Mouse (Mus musculus) megakaryocyte-erythroid progenitor cell, adult 5-6 weeks (primary cell): ENCODE data around the gene Slc12a5. TPM values are rescaled to one million over a fixed set of nuclear protein-coding genes. Genes with fewer than 3 reads are reported as not detected.

Source experiments
- ATAC-seq: replicated peaks from 2 replicates; pipeline ENCODE4 v1.8.0; 2016; ENCODE audit warnings: mild to moderate bottlenecking, inconsistent platforms; ENCODE audit not compliant: severe bottlenecking, poor library complexity, low FRiP score, low TSS enrichment
- total RNA-seq, 2 experiments: library from RNA; stranded (forward) in 1 of 2; stranded (reverse) in 1 of 2; fragments of 200-1000, 215-1000 nt in 1 of 2; fragments of >200 nt in 1 of 2; fragmentation: Nextera tagmentation in 1 of 2; gene quantifications; 2 replicates each; pipeline ENCODE4 v1.2.3; 2014 to 2017

Slc12a5 gene
- total RNA-seq, 2 experiments from 2014 or later, result 0.61 TPM; not detected in 1

DNA sequence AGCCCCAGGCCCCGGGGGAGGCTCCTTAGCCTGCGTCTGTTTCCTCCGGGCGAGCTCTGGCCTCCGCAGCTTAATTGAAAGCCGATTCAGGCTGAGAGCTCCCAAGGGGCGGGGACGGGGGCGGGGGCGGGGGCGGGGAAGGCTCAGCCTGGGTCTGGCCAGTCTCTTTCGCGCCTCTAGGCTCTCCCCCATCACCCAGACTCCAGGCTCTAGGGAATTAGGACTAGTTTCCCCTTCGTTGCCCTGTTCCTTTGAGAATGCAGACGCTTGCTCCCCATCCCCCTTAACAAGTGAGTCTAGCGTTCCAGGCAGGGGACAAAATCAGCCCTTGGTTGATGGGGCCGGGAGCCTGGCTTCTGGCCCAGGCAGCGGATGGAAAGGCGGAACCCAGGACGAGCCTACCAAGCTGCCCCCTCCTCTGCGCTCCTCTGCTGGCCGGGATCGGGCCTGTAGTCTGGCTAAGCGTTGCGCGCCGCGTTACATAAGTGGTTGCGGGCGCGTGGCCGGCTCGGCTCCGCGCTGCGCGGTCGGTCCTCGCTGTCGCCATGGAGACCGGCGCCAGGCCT, 10.1 kb downstream of the Slc12a5 start:
- no peak for ATAC-seq

DNA sequence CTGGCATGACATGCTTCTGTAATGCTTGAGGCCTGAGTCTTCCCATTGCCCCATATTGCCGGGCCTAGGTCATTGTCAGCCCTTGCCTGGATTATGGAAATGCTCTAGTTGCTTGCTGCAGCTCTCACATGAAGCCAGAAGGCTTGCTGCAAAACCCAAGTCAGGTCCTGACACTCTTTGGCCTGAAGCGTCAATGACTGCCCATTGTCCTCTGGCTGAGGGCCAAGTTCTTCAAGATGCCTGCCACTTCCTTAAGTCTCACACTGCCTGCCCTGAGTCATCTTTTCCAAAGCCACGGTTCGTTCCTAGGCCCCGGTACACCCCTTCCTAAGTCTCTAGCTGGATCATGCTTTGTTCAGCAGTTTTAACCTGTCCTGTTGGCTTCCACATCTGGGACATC, 12.0 kb downstream of the Slc12a5 start:
- ATAC-seq, result no peak

GRCm38 (mm10) chr2:164975611-164976010, 15.0 kb downstream of the Slc12a5 start:
- no peak for ATAC-seq

DNA sequence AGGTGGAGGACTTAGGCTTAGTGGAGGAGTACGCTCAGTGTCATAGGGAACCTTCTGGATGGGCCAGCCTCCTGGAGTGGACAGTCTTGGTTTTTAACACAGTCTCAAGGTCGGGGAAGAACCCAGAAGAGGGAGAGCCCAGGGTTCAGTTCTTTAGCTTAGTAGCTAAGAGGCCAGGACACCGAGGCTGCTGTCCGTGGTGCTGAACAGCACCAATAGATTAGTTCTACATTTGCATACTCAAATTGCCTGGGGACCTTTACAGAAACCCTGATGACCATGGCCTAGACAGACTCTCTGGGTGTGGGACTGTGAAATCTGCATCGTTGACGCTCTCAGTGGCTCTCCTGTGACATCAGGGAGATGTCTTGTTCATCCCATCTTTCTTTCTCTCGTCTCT, 19.1 kb downstream of the Slc12a5 start:
- ATAC-seq, result peak; percentile 65

GRCm38 (mm10) chr2:164985962-164986361, 25.4 kb downstream of the Slc12a5 start:
- ATAC-seq, result no peak

DNA sequence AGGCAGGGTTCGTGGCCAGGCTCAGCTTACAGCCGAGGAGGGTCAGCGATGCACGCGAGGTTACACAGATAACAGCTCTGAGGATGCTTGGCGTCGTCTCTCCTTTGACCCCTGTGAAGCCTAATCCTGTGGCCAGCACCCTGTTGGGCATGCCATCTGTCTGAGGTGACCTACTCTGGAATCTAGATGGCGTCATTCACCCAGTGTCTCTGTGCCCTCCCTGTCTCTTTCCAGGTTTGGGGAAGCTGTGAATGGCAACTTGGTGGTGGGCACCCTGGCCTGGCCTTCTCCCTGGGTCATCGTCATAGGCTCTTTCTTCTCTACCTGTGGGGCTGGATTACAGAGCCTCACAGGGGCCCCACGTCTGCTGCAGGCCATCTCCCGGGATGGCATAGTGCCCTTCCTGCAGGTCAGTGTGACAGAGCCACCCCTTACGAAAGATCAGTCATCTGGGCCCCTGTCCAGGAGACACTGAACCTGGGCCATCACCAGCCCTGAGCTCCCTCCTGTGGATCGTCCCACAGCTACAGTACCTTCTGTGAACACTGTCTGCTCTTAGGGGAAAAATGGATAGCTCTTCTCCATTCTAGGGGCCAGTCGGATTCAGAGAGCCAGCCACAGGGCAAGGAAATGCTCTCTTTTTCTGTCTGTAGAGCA, 25.9 kb downstream of the Slc12a5 start:
- ATAC-seq, result no peak

- ATAC-seq, result no peak
Observed at GRCm38 (mm10) chr2:164988777-164989176, 28.2 kb downstream of the Slc12a5 start.

DNA sequence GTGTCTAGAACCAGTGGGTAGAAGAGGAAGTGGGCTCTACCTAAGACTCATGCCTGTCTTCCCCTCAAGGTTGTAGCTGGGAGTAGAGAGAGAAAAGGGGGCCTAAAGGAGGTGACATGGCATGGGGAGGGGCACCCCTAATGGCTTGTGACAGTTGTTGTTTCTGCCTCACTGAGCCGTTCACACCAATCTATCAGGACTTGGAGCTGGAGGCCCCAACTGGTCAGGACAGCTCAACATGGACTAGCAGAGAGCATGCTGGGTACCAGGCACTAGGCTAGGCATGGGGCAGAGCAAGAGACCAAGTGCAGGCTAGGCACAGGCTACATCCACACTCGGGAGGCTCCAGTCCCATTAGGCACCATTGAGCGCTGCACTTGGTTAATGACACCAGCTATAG, 30.5 kb downstream of the Slc12a5 start:
- ATAC-seq, result no peak

- ATAC-seq, result peak; percentile 68
Observed at GRCm38 (mm10) chr2:164991808-164992207, 31.2 kb downstream of the Slc12a5 start.

DNA sequence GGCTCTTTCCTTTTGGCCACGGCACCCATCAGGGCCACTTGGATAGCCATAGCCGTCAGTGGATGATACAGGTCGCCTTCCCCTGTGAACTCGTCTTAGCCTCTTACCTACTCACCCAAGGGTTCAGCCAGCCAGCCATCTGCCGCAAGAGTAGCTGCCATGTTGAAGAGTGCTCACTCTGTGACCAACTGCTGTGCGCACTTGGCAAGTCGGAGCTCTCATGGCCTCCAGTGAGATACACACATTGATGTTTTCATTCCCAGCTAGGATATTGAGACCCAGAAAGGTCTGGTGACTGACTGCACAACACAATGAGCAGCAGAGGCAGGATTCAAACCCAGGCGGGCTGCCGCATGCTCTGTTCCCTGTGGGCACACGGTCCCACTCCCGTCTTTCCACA, 33.6 kb downstream of the Slc12a5 start:
- ATAC-seq, result no peak

DNA sequence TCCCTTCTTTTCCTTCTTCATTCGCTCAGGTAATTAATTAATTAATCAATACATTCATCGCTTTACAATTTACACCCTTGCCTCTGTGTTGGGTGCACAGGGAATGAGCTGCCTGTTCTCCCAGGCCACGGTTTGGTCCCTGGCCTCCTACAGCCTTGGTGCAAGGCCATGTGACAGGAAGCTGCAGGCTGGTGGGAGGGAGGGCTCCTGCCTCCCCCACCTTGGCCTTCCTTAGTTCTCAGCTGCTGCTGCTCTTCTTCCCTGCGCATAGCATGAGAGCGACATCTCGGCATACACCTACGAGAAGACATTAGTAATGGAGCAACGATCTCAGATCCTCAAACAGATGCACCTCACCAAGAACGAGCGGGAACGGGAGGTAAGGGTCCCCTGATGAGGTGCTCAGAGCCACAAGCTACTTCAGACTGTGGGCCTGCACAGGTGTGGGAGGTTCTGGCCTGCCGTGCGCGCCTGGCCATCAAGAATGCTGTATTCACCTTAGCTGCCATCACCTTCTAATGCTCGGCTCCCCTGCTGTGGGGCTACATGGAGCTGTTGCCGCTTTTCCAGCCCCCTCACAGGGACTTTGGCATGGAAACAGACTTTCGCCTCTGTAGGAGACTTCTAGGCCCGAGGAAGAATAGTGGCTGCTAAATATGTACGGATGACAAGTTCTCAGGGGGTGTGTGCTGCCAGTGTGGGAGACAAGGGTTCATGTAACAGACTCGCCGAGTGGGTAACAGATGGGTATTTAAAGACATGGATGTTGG, 34.2 kb downstream of the Slc12a5 start:
- ATAC-seq, result no peak

GRCm38 (mm10) chr2:164995976-164996375, 35.4 kb downstream of the Slc12a5 start:
- ATAC-seq, result no peak

DNA sequence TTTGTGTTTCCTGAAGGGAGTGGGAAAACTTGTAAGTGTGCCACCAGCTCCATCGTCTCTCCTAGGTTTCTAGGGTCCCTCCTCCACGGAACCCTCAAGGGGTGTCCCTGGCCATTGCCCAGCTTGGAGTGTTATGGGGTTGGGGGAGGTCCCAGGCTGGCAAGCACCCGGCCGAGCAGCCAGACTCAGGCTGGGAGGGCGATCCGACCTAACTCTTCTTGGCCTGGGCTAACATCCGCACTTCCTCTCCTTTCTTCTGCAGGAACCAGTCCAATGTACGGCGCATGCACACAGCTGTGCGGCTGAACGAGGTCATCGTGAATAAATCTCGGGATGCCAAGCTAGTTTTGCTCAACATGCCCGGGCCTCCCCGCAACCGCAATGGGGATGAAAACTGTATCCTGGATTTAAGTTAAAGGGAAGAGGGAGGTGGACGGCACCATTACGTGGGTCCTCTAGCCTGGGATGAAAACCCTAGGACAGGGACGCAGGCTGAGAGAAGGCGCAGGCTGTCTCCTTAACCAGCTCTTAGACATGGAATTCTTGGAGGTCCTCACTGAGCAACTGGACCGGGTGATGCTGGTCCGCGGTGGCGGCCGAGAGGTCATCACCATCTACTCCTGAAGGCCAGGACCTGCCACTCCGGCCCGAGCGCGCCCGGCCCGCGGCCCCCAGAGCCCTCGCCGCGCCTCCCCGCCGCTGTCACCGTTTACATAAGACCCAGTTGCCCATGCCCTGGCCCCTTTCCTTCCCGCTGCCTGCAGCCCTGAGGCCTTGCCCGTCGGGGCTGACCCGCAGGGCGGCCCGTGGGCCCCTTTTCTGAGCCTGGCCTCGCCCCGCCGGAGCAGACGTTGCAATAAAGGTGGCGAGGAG, 36.5 kb downstream of the Slc12a5 start:
- ATAC-seq, result no peak

DNA sequence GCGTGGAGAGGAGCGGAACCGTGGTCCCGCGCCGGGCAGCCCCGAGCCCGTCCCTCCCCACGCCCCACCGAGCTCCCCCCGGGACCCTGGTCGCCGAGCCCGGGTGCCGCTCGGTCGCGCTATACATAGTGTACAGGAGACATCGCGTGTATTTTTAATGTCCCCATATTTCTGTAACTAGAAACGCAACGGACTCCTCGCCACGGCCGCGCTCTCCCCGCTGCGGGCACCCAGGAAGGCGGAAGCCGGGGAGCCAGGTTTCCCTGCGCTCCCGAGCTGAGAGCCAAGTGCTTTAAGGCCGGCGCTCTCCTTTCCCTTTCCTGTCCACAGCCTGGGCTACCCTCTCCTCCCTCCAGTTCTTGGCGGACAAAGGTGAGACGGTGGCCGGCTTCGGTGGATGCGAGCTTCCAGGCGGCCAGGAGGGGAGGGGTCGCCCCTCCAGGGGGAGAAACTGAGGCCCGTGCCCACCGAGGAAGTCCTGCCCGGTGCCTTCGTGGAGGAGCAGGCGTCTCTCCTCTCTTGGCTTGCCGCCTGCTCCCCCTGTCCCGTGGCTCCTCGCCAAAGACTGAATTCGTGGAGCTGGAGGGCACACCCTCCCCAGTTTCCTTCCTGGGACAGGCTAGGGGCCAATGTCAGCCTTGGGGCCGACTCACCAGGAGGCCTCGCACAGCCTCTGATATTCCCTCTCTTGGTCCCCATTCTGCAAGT, 37.3 kb downstream of the Slc12a5 start:
- no peak for ATAC-seq

- ATAC-seq, result no peak
Observed at GRCm38 (mm10) chr2:165001958-165002357, 41.4 kb downstream of the Slc12a5 start.

GRCm38 (mm10) chr2:165003108-165003507, 42.5 kb downstream of the Slc12a5 start:
- ATAC-seq, result no peak

DNA sequence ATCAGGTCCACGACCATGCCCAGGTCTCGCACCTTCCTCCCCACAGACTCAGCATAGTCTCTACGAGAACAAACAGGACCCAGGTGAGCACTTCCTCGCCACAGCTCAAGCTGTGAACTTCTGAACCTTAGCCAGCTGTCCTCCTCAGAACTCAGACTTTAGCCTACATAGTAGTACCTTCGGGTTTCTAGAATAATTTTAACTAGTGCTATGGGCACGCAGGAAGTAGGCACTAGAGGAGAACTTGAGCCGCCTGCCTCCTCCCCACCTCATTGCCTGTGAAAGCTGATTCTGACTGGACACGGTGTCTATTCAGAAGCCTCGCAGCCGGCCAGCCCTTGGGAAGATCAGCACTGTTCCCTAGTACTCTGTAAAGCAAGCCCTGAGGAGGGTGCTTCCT, 43.6 kb downstream of the Slc12a5 start:
- ATAC-seq, result no peak

GRCm38 (mm10) chr2:165006813-165007212, 46.2 kb downstream of the Slc12a5 start:
- no peak for ATAC-seq

- no peak for ATAC-seq
Observed at GRCm38 (mm10) chr2:165007986-165008385, 47.4 kb downstream of the Slc12a5 start.
